Mouse (Mus musculus) neural tube, embryonic 14.5 days (tissue): ENCODE results near the gene Hnrnpk. TPM values are rescaled to one million over a fixed set of nuclear protein-coding genes. Genes with fewer than 3 reads are reported as not detected.
"Not testable (repeated sequence)": the region's sequence is repeated elsewhere in the genome, so short reads cannot be mapped to it uniquely, and the experiment has no call there.

Source experiments
- ATAC-seq: fragments of 200-750 bp; cut with Nextera tagmentation; 2 replicates; pipeline ENCODE4 v1.8.0; 2017; ENCODE audit warnings: low read depth, mild to moderate bottlenecking, moderate TSS enrichment, moderate library complexity
- H3K27ac ChIP-seq: fragments of 300-500 bp; sonication (generic); 2 replicates; pipeline ENCODE4 v1.5.1; 2014; ENCODE audit warnings: low read depth, mild to moderate bottlenecking, control low read depth, low read length, moderate library complexity, mixed read lengths
- H3K27me3 ChIP-seq: fragments of 300-500 bp; sonication (generic); 2 replicates; pipeline ENCODE4 v1.6.1; 2014; ENCODE audit warnings: low read length; ENCODE audit not compliant: control insufficient read depth, insufficient read depth
- H3K36me3 ChIP-seq: fragments of 300-500 bp; sonication (generic); 2 replicates; pipeline ENCODE4 v1.6.1; 2014; ENCODE audit warnings: low read length, mixed read lengths; ENCODE audit not compliant: control insufficient read depth, insufficient read depth
- H3K4me1 ChIP-seq: fragments of 300-500 bp; sonication (generic); 2 replicates; pipeline ENCODE4 v1.6.1; 2014; ENCODE audit warnings: low read length; ENCODE audit not compliant: control insufficient read depth, insufficient read depth
- H3K4me2 ChIP-seq: fragments of 300-500 bp; sonication (generic); 2 replicates; pipeline ENCODE4 v1.6.1; 2014; ENCODE audit warnings: mild to moderate bottlenecking, low read depth, low read length, control low read depth
- H3K4me3 ChIP-seq: fragments of 300-500 bp; sonication (generic); 2 replicates; pipeline ENCODE4 v1.5.1; 2014; ENCODE audit warnings: low read depth, low read length, control low read depth, mixed read lengths
- H3K9ac ChIP-seq: fragments of 300-500 bp; sonication (generic); replicated peaks from 2 replicates; pipeline ENCODE4 v1.6.1; 2014; ENCODE audit warnings: low read depth, mild to moderate bottlenecking, control low read depth, low read length, mixed read lengths
- H3K9me3 ChIP-seq: fragments of 300-500 bp; sonication (generic); 2 replicates; pipeline ENCODE4 v1.6.1; 2016; ENCODE audit warnings: low read length; ENCODE audit not compliant: control insufficient read depth
- WGBS: fragments of 180-500 bp; shearing (Covaris S2); extraction: QIAGEN DNeasy Blood & Tissue Kit; methylation state at CpG from one replicate; pipeline ENCODE4 v1.1.7; 2014; 5-methylcytosine and 5-hydroxymethylcytosine counted together
- polyA plus RNA-seq: library from polyadenylated mRNA; unstranded; fragments of >200 nt; fragmentation: Nextera tagmentation; extraction: Ambion mirVana; gene quantifications from 2 replicates; pipeline ENCODE4 v1.2.1, GENCODE M21; 2014

Gene Hnrnpk
- polyA plus RNA-seq, result 1,230 and 1,490 TPM in 2 replicates

GRCm38 (mm10) chr13:58403243-58403642 is at the start of gene Hnrnpk:
Gene Hnrnpk, minus strand, starts transcription at chr13:58403343.
- Histone ChIP-seq H3K4me2 (peak within 1 kb of the TSS; percentile 43), H3K4me1 (peaks cover 11% of the 10 kb centered on the region), H3K27ac (peak within 1 kb of the TSS; percentile 100), H3K36me3 (peaks cover 12% of the 10 kb centered on the region), H3K9ac (peak within 1 kb of the TSS; percentile 100), H3K4me3 (peak within 1 kb of the TSS; percentile 100)
- not testable (repeated sequence) for H3K27me3 ChIP-seq, H3K9me3 ChIP-seq, ATAC-seq
- 7% methylated on average over 16 of the region's 17 CpGs for WGBS

- Histone ChIP-seq H3K27me3 (peaks cover 2% of the 10 kb centered on the region; the same call in 1 of the 2 replicates), H3K9me3 (no peaks in the 10 kb centered on the region), H3K4me3 (no peak overlapping the region), H3K36me3 (no peaks in the 10 kb centered on the region), H3K4me2 (no peak overlapping the region), H3K9ac (no peak overlapping the region), H3K4me1 (0 out of 2 replicates have a peak, but pooled peaks cover 2% of the 10 kb centered on the region), H3K27ac (no peak overlapping the region)
- 73% methylated on average over 4 of the region's 4 CpGs for WGBS
- no peak for ATAC-seq
Observed at GRCm38 (mm10) chr13:58452246-58452645, 49.1 kb upstream of the Hnrnpk start.

GRCm38 (mm10) chr13:58450459-58451182 is 47.5 kb upstream of the Hnrnpk start:
- ATAC-seq, result no peak
- 55% methylated on average over 22 of the region's 22 CpGs for WGBS
- Histone ChIP-seq H3K27me3 (peaks cover 2% of the 10 kb centered on the region; the same call in 1 of the 2 replicates), H3K4me2 (no peak overlapping the region), H3K4me3 (no peak overlapping the region), H3K9ac (no peak overlapping the region), H3K4me1 (0 out of 2 replicates have a peak, but pooled peaks cover 2% of the 10 kb centered on the region), H3K27ac (no peak overlapping the region), H3K9me3 (no peaks in the 10 kb centered on the region), H3K36me3 (no peaks in the 10 kb centered on the region)

- Histone ChIP-seq H3K4me2 (no peak overlapping the region), H3K4me1 (0 out of 2 replicates have a peak, but pooled peaks cover 2% of the 10 kb centered on the region), H3K9me3 (no peaks in the 10 kb centered on the region), H3K27ac (no peak overlapping the region), H3K4me3 (no peak overlapping the region), H3K9ac (no peak overlapping the region), H3K36me3 (no peaks in the 10 kb centered on the region), H3K27me3 (no peaks in the 10 kb centered on the region)
- ATAC-seq, result no peak
- WGBS, result 81% methylated on average over 2 of the region's 2 CpGs
Observed at GRCm38 (mm10) chr13:58446541-58446940, 43.4 kb upstream of the Hnrnpk start.

GRCm38 (mm10) chr13:58443787-58444186 is 40.6 kb upstream of the Hnrnpk start:
- Histone ChIP-seq H3K4me2 (no peak overlapping the region), H3K36me3 (no peaks in the 10 kb centered on the region), H3K9ac (no peak overlapping the region), H3K9me3 (no peaks in the 10 kb centered on the region), H3K27me3 (no peaks in the 10 kb centered on the region), H3K27ac (no peak overlapping the region), H3K4me3 (no peak overlapping the region), H3K4me1 (no peaks in the 10 kb centered on the region)
- ATAC-seq, result no peak
- 65% methylated on average over 7 of the region's 7 CpGs for WGBS

- ATAC-seq, result no peak
Observed at GRCm38 (mm10) chr13:58443326-58443725, 40.2 kb upstream of the Hnrnpk start.

GRCm38 (mm10) chr13:58439716-58440115 is 36.6 kb upstream of the Hnrnpk start:
- H3K9me3 ChIP-seq, result no peaks in the 10 kb centered on the region

More at GRCm38 (mm10) chr13:58443326-58443725, 40.2 kb upstream of the Hnrnpk start:
- H3K4me2 ChIP-seq, result no peak overlapping the region
- H3K27me3 ChIP-seq, result no peaks in the 10 kb centered on the region
- no peaks in the 10 kb centered on the region for H3K36me3 ChIP-seq
- H3K9me3 ChIP-seq, result no peaks in the 10 kb centered on the region
- H3K4me1 ChIP-seq, result no peaks in the 10 kb centered on the region
- no peak overlapping the region for H3K4me3 ChIP-seq
- H3K9ac ChIP-seq, result no peak overlapping the region
- WGBS, result 66% methylated on average over 4 of the region's 4 CpGs
- H3K27ac ChIP-seq, result no peak overlapping the region

GRCm38 (mm10) chr13:58423061-58423660 is 20.0 kb upstream of the Hnrnpk start:
- Histone ChIP-seq H3K4me2 (no peak overlapping the region), H3K27ac (no peak overlapping the region), H3K4me3 (no peak overlapping the region), H3K9ac (no peak overlapping the region), H3K36me3 (no peaks in the 10 kb centered on the region), H3K27me3 (no peaks in the 10 kb centered on the region), H3K9me3 (no peaks in the 10 kb centered on the region), H3K4me1 (no peaks in the 10 kb centered on the region)
- WGBS, result 72% methylated on average over 10 of the region's 10 CpGs
- no peak for ATAC-seq

More at GRCm38 (mm10) chr13:58439716-58440115, 36.6 kb upstream of the Hnrnpk start:
- no peak overlapping the region for H3K4me3 ChIP-seq
- no peaks in the 10 kb centered on the region for H3K4me1 ChIP-seq
- H3K4me2 ChIP-seq, result no peak overlapping the region
- no peaks in the 10 kb centered on the region for H3K36me3 ChIP-seq
- no peaks in the 10 kb centered on the region for H3K27me3 ChIP-seq
- no peak overlapping the region for H3K27ac ChIP-seq
- WGBS, result 46% methylated on average over 2 of the region's 2 CpGs
- no peak overlapping the region for H3K9ac ChIP-seq
- ATAC-seq, result no peak

- no peaks in the 10 kb centered on the region for H3K36me3 ChIP-seq
- no peaks in the 10 kb centered on the region for H3K4me1 ChIP-seq
- 89% methylated on average over 4 of the region's 4 CpGs for WGBS
- no peak overlapping the region for H3K4me2 ChIP-seq
- H3K9me3 ChIP-seq, result no peaks in the 10 kb centered on the region
- H3K27ac ChIP-seq, result no peak overlapping the region
- H3K9ac ChIP-seq, result no peak overlapping the region
- H3K4me3 ChIP-seq, result no peak overlapping the region
- ATAC-seq, result no peak
- no peaks in the 10 kb centered on the region for H3K27me3 ChIP-seq
Observed at GRCm38 (mm10) chr13:58422242-58422641, 19.1 kb upstream of the Hnrnpk start.
